Mouse (Mus musculus): ENCODE results near the gene Pnrc2. TPM values are rescaled to one million over a fixed set of nuclear protein-coding genes. Genes with fewer than 3 reads are reported as not detected.

Gene Pnrc2
- polyA plus RNA-seq, 1 experiment from 2014 or later, result 167 TPM

GRCm38 (mm10) chr4:135833301-135834123 lies 40.1 kb downstream of the Pnrc2 start:
- no peak for DNase-seq (ENCODE audit: low spot score)
- Histone ChIP-seq H3K36me3 (ENCODE audit: control insufficient read depth, insufficient read depth, low read length) (no peaks in the 10 kb centered on the region), H3K9me3 (ENCODE audit: control insufficient read depth, low read length) (no peaks in the 10 kb centered on the region), H3K4me3 (ENCODE audit: low read depth, low read length) (no peak overlapping the region), H3K4me2 (ENCODE audit: low read length) (no peak overlapping the region), H3K27me3 (replicated peaks; ENCODE audit: control insufficient read depth, insufficient read depth, low read length) (no peaks in the 10 kb centered on the region), H3K27ac (ENCODE audit: low read depth) (no peak overlapping the region), H3K4me1 (replicated peaks; ENCODE audit: control insufficient read depth, insufficient read depth, low read length) (peaks cover 11% of the 10 kb centered on the region; the same call in 1 of the 2 replicates), H3K9ac (ENCODE audit: low read length) (no peak overlapping the region)
- no peak for ATAC-seq (replicated peaks; ENCODE audit: low FRiP score, low TSS enrichment, low read depth)
- 49% methylated on average over 12 of the region's 12 CpGs for WGBS

- DNase-seq (ENCODE audit: low spot score) (no peak), ATAC-seq (replicated peaks; ENCODE audit: low FRiP score, low TSS enrichment, low read depth) (no peak)
- no peak overlapping the region for H3K27ac ChIP-seq (ENCODE audit: low read depth)
- peaks cover 13% of the 10 kb centered on the region; the same call in 1 of the 2 replicates for H3K4me1 ChIP-seq (replicated peaks; ENCODE audit: control insufficient read depth, insufficient read depth, low read length)
- H3K4me2 ChIP-seq (ENCODE audit: low read length), result no peak overlapping the region
- H3K27me3 ChIP-seq (replicated peaks; ENCODE audit: control insufficient read depth, insufficient read depth, low read length), result no peaks in the 10 kb centered on the region
- no peak overlapping the region for H3K4me3 ChIP-seq (ENCODE audit: low read depth, low read length)
- no peaks in the 10 kb centered on the region for H3K9me3 ChIP-seq (ENCODE audit: control insufficient read depth, low read length)
- H3K36me3 ChIP-seq (ENCODE audit: control insufficient read depth, insufficient read depth, low read length), result no peaks in the 10 kb centered on the region
- no peak overlapping the region for H3K9ac ChIP-seq (ENCODE audit: low read length)
- WGBS, result 71% methylated on average over 11 of the region's 11 CpGs
These were observed 41.6 kb downstream of the Pnrc2 start for GRCm38 (mm10) chr4:135832070-135832469.

GRCm38 (mm10) chr4:135828491-135828890 lies 45.2 kb downstream of the Pnrc2 start:
- DNase-seq (ENCODE audit: low spot score) (peak; percentile 85), ATAC-seq (replicated peaks; ENCODE audit: low FRiP score, low TSS enrichment, low read depth) (peak; percentile 84)
- H3K4me1 ChIP-seq (replicated peaks; ENCODE audit: control insufficient read depth, insufficient read depth, low read length), result peaks cover 13% of the 10 kb centered on the region; the same call in 1 of the 2 replicates
- 13% methylated on average over 11 of the region's 11 CpGs for WGBS
- H3K9me3 ChIP-seq (ENCODE audit: control insufficient read depth, low read length), result no peaks in the 10 kb centered on the region
- no peak overlapping the region for H3K4me3 ChIP-seq (ENCODE audit: low read depth, low read length)
- peak overlapping the region; percentile 96 for H3K27ac ChIP-seq (ENCODE audit: low read depth)
- no peaks in the 10 kb centered on the region for H3K36me3 ChIP-seq (ENCODE audit: control insufficient read depth, insufficient read depth, low read length)
- H3K4me2 ChIP-seq (ENCODE audit: low read length), result 0 out of 2 replicates have a peak overlapping the region, but pooled peaks have one; percentile 9
- no peak overlapping the region for H3K9ac ChIP-seq (ENCODE audit: low read length)
- H3K27me3 ChIP-seq (replicated peaks; ENCODE audit: control insufficient read depth, insufficient read depth, low read length), result no peaks in the 10 kb centered on the region

- Histone ChIP-seq H3K4me3 (ENCODE audit: low read depth, low read length) (no peak overlapping the region), H3K9me3 (ENCODE audit: control insufficient read depth, low read length) (no peaks in the 10 kb centered on the region), H3K9ac (ENCODE audit: low read length) (no peak overlapping the region), H3K4me2 (ENCODE audit: low read length) (no peak overlapping the region), H3K27me3 (replicated peaks; ENCODE audit: control insufficient read depth, insufficient read depth, low read length) (no peaks in the 10 kb centered on the region), H3K4me1 (replicated peaks; ENCODE audit: control insufficient read depth, insufficient read depth, low read length) (peaks cover 9% of the 10 kb centered on the region; the same call in 1 of the 2 replicates), H3K36me3 (ENCODE audit: control insufficient read depth, insufficient read depth, low read length) (no peaks in the 10 kb centered on the region), H3K27ac (ENCODE audit: low read depth) (no peak overlapping the region)
- WGBS, result 54% methylated on average over 8 of the region's 8 CpGs
- ATAC-seq (replicated peaks; ENCODE audit: low FRiP score, low TSS enrichment, low read depth) (no peak), DNase-seq (ENCODE audit: low spot score) (no peak)
These were observed 49.4 kb downstream of the Pnrc2 start for GRCm38 (mm10) chr4:135824254-135824653.

GRCm38 (mm10) chr4:135823298-135823697 lies 50.4 kb downstream of the Pnrc2 start:
- no peaks in the 10 kb centered on the region for H3K36me3 ChIP-seq (ENCODE audit: control insufficient read depth, insufficient read depth, low read length)
- 67% methylated on average over 2 of the region's 2 CpGs for WGBS
- no peak overlapping the region for H3K4me3 ChIP-seq (ENCODE audit: low read depth, low read length)
- no peak overlapping the region for H3K9ac ChIP-seq (ENCODE audit: low read length)
- no peak overlapping the region for H3K4me2 ChIP-seq (ENCODE audit: low read length)
- DNase-seq (ENCODE audit: low spot score) (no peak), ATAC-seq (replicated peaks; ENCODE audit: low FRiP score, low TSS enrichment, low read depth) (no peak)
- H3K27me3 ChIP-seq (replicated peaks; ENCODE audit: control insufficient read depth, insufficient read depth, low read length), result no peaks in the 10 kb centered on the region
- H3K27ac ChIP-seq (ENCODE audit: low read depth), result no peak overlapping the region
- no peaks in the 10 kb centered on the region for H3K9me3 ChIP-seq (ENCODE audit: control insufficient read depth, low read length)
- no peaks in the 10 kb centered on the region; the same call in 1 of the 2 replicates for H3K4me1 ChIP-seq (replicated peaks; ENCODE audit: control insufficient read depth, insufficient read depth, low read length)

GRCm38 (mm10) chr4:135821772-135822171 lies 51.9 kb downstream of the Pnrc2 start:
- WGBS, result 84% methylated on average over 4 of the region's 4 CpGs

More at GRCm38 (mm10) chr4:135821772-135822171, 51.9 kb downstream of the Pnrc2 start:
- Histone ChIP-seq H3K9me3 (ENCODE audit: control insufficient read depth, low read length) (no peaks in the 10 kb centered on the region), H3K4me1 (replicated peaks; ENCODE audit: control insufficient read depth, insufficient read depth, low read length) (no peaks in the 10 kb centered on the region), H3K27me3 (replicated peaks; ENCODE audit: control insufficient read depth, insufficient read depth, low read length) (no peaks in the 10 kb centered on the region), H3K36me3 (ENCODE audit: control insufficient read depth, insufficient read depth, low read length) (no peaks in the 10 kb centered on the region), H3K9ac (ENCODE audit: low read length) (no peak overlapping the region), H3K4me3 (ENCODE audit: low read depth, low read length) (no peak overlapping the region), H3K4me2 (ENCODE audit: low read length) (no peak overlapping the region), H3K27ac (ENCODE audit: low read depth) (no peak overlapping the region)
- ATAC-seq (replicated peaks; ENCODE audit: low FRiP score, low TSS enrichment, low read depth), result no peak
- DNase-seq (ENCODE audit: low spot score), result no peak

Other genes starting within 250 kb of the Pnrc2 start
- gene Ifnlr1, start 187.6 kb downstream of the Pnrc2 start, polyA plus RNA-seq (2014; fragmentation: Nextera tagmentation; extraction: Ambion mirVana), result 2.9 and 3.5 TPM in 2 replicates
- 2.5 and 3.8 TPM in 2 replicates for gene Il22ra1, start 145.7 kb downstream of the Pnrc2 start, polyA plus RNA-seq (2014; fragmentation: Nextera tagmentation; extraction: Ambion mirVana)
- 0.51 and 0.65 TPM in 2 replicates for gene Myom3, start 114.1 kb downstream of the Pnrc2 start, polyA plus RNA-seq (2014; fragmentation: Nextera tagmentation; extraction: Ambion mirVana)
- gene Srsf10, start 18.1 kb downstream of the Pnrc2 start, polyA plus RNA-seq (2014; fragmentation: Nextera tagmentation; extraction: Ambion mirVana), result 271 and 273 TPM in 2 replicates
- gene Cnr2, start 21.5 kb upstream of the Pnrc2 start, polyA plus RNA-seq (2014; fragmentation: Nextera tagmentation; extraction: Ambion mirVana), result 0.24 and 0.44 TPM in 2 replicates
- gene Fuca1, start 46.9 kb upstream of the Pnrc2 start, polyA plus RNA-seq (2014; fragmentation: Nextera tagmentation; extraction: Ambion mirVana), result 108 and 110 TPM in 2 replicates
- gene Hmgcl, start 72.6 kb upstream of the Pnrc2 start, polyA plus RNA-seq (2014; fragmentation: Nextera tagmentation; extraction: Ambion mirVana), result 91.1 and 93.9 TPM in 2 replicates
- gene Gale, start 89.9 kb upstream of the Pnrc2 start, polyA plus RNA-seq (2014; fragmentation: Nextera tagmentation; extraction: Ambion mirVana), result 50.1 and 62.2 TPM in 2 replicates
- 109 and 111 TPM in 2 replicates for gene Lypla2, start 98.8 kb upstream of the Pnrc2 start, polyA plus RNA-seq (2014; fragmentation: Nextera tagmentation; extraction: Ambion mirVana)
- 46.5 and 50.1 TPM in 2 replicates for gene Pithd1, start 113.4 kb upstream of the Pnrc2 start, polyA plus RNA-seq (2014; fragmentation: Nextera tagmentation; extraction: Ambion mirVana)
- 42.3 and 44.0 TPM in 2 replicates for gene Eloa, start 147.9 kb upstream of the Pnrc2 start, polyA plus RNA-seq (2014; fragmentation: Nextera tagmentation; extraction: Ambion mirVana)
- gene Rpl11, start 179.6 kb upstream of the Pnrc2 start, polyA plus RNA-seq (2014; fragmentation: Nextera tagmentation; extraction: Ambion mirVana), result 575 and 596 TPM in 2 replicates